Mouse (Mus musculus): ENCODE measurements around the gene Hist2h2ab.
A peak's percentile ranks its signal among the peaks of the same experiment; 100 is the strongest.
"Not testable (repeated sequence)": the region's sequence is repeated elsewhere in the genome, so short reads cannot be mapped to it uniquely, and the experiment has no call there.

The Hist2h2ab gene

GRCm38 (mm10) chr3:96219661-96220130, at the start of gene Hist2h2ab, which contains the start of gene Bola1:
Gene Hist2h2ab, plus strand, starts transcription at chr3:96219865.
Gene Bola1, minus strand, starts transcription at chr3:96219709.
- peak; percentile 65 for DNase-seq (ENCODE audit: low spot score)

- DNase-seq (ENCODE audit: low spot score) = no peak
Observed at GRCm38 (mm10) chr3:96170276-96170675, 49.4 kb upstream of the Hist2h2ab start.

- no peak for DNase-seq (ENCODE audit: low spot score)
Observed at GRCm38 (mm10) chr3:96170976-96171545, 48.6 kb upstream of the Hist2h2ab start.

DNA sequence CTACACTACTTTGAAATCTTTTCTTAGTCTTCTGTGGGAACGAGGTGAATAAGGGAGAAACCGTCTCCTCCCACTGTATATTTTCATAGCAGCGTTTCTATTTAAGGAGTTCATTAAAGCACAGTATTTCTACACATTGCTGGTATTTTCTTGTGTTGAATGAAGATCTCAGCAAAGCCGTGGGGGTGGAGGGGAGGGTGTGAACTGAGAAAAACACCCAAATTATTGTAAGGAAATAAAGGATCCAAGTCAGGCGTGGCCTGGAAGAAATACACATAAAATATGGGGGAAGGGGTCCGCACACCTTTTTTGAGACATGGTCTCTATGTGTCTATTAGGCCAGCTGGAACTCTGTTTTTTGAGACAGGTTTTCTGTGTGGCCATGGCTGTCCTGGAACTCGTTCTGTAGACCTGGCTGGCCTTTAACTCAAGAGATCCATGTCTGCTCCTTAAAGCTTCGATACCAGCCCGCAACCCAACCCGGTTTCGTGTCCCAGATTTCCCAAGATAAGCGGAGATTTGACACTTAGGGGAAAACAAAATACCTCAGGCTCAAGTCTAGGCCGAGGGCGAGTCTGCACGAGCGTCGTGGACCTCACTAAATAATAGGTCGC, 48.0 kb upstream of the Hist2h2ab start:
- DNase-seq (ENCODE audit: low spot score) = no peak

DNA sequence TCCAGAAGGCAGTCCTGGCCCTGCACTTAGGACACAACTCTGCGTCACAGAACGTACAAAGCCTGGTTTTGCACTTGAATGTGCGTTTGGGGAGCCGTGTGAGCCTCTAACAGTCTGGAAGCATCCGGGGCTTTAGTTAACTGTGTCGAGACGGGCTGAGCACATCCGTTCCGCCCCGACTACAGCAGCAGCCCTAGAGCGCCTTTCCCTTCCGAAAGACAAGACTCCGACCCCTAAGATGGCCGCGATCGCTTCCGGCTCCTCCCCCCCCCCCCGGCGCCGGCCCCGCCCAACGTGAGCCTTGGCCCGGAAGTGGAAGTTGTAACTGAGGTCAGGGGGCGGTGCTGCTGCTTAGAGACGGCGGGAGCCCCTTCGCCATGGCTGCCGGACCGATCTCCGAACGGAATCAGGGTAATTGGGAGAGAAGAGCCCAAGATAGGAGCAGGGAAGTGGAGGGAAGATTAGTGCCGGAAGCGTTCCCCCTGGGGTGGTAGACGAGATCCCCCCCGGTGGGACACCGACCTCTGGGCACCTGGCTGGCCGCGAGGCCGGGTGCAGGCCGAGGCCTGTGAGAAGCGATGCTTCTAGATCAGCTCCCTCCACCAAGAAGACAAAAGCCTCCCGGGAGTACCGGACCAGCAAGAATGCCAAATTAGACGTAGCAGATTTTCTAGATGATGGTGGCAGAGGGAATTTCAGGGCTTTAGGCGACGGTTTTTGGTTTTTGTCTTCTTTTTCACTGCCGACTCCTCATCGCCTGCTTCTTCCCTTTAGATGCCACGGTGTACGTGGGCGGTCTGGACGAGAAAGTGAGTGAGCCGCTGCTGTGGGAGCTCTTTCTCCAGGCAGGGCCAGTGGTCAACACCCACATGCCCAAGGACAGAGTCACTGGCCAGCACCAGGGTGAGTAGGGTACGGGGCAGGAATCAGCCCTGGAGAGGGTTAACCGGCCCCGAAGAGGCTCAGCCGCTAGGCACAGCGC, 47.2 kb upstream of the Hist2h2ab start, which contains the start of gene Sf3b4:
Gene Sf3b4 (plus strand): TSS at position 136 of the 982 bp plus-strand sequence.
- DNase-seq (ENCODE audit: low spot score) = peak; percentile 68

- DNase-seq (ENCODE audit: low spot score) = no peak
Observed at GRCm38 (mm10) chr3:96173185-96173584, 46.5 kb upstream of the Hist2h2ab start.

- DNase-seq (ENCODE audit: low spot score) = not testable (repeated sequence)
Observed at GRCm38 (mm10) chr3:96174042-96174441, 45.6 kb upstream of the Hist2h2ab start.

- DNase-seq (ENCODE audit: low spot score) = no peak
Observed at GRCm38 (mm10) chr3:96175251-96175650, 44.4 kb upstream of the Hist2h2ab start.

DNA sequence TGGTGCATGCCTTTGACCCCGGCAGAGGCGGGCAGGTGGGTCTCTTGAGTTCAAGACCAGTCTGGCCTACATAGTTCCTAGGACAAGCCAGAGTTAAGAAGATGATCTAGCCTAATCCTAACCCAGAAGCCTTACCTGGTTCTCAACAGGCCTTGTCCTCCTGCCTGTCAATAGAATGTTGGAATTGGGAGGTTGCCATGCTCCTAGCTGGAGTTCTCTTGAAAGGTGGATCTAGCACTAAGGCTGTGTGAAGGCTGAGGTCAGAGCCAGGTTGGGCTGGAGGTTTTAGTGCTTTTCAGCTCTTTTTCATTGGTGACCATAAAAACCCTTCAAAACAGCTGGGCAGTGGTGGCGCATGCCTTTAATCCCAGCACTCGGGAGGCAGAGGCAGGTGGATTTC, 41.2 kb upstream of the Hist2h2ab start:
- no peak for DNase-seq (ENCODE audit: low spot score)

- no peak for DNase-seq (ENCODE audit: low spot score)
Observed at GRCm38 (mm10) chr3:96178902-96179301, 40.8 kb upstream of the Hist2h2ab start.

DNA sequence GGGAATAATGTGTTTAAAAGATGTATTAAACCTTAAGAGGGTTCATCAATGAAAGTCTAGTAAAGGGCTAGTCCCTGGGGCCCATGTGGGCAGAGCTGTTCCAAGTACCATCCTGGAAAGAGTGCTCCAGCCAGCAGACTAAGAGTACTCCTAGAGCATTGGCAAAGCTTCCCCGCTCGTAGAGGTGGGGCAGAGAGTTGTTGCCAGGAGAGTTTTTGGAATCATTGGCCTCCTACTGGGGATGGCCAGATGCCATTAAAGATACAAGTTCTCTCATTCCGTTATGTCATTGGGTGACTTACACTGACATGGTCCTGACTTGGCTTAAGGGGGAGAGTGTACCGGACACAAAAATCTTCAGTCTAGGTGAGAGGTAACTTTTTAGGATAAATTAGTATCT, 40.1 kb upstream of the Hist2h2ab start:
- no peak for DNase-seq (ENCODE audit: low spot score)

DNA sequence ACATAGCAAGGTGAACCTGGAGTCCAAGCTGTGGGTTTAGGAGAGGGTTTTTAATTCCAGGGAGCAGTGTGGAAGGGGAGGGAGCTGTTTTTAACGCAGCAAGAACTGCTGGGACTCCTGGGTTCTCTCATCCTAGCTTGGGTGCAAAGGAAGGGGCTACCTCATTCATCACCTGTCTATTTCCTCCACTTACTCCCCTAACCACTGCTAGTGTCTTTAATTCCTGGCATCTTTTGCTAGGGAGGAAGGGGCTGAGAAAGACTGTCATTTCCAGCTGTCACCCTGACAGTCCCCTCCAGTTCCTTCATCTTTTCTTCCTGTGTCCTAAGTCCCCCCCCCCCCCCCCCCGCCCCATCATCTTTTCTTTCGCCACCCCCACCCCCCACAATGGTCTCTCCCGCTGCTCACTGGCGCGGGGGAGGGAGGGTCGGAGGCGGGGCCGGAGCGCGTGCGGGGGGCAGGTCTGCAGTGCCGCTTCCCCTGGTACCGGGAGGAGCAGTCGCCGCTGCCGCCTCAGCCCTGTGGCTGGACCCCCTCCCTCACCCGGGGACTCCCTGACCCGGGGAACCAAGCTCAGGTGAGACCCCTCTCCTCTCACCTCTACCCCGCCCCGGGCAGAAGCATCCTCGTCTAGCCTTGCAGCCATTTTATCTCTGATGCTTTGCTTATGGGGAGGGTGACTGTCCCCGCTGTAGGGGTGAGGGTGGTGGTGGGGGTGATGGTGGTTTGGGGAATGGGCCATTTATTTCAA, 38.8 kb upstream of the Hist2h2ab start, which contains the start of gene Sv2a:
Gene Sv2a (plus strand): TSS at position 425 of the 751 bp plus-strand sequence.
- no peak for DNase-seq (ENCODE audit: low spot score)

GRCm38 (mm10) chr3:96181510-96182381, 37.9 kb upstream of the Hist2h2ab start:
- no peak for DNase-seq (ENCODE audit: low spot score)

DNA sequence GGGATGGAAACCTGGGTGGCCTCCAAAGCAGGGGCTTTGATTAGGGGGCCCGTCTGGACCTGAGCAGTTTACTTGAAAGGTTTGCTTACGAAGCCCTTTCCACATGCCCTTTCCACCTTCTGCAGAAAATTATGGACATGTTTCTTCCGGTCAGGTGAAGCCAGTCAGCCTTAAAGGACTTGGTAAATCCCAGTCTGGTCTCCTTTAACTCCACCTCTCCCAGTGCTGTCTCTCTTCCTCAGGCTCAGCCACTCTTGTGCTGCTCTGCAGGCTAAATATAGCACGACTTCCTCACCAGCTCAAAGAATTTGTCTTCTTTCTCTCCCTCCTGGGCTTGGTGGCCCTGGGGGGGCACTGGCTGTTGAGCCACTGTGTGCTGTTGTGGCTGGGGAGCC, 37.3 kb upstream of the Hist2h2ab start:
- no peak for DNase-seq (ENCODE audit: low spot score)

- DNase-seq (ENCODE audit: low spot score) = no peak
Observed at GRCm38 (mm10) chr3:96192977-96193376, 26.7 kb upstream of the Hist2h2ab start.

DNA sequence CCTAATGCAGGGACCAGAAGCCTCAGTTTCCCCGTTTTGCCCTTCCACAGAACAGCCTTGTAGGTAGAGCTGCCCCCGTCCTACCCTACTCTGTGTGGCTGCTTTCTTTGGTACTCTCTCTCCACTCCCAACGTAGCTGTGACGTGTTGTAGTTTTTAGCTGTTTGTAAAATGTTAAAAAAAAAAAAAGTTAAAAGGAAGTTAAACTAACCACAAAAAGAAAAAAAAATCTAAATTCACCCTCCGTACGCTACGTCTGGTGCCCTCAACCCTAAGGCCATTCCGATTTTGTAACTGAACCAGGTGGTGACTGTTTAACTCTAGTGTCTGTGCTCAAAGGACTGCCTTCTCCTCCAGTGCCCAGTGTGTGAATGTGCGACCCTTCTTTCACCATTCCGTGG, 24.7 kb upstream of the Hist2h2ab start:
- DNase-seq (ENCODE audit: low spot score) = no peak

- no peak for DNase-seq (ENCODE audit: low spot score)
Observed at GRCm38 (mm10) chr3:96195616-96196313, 23.9 kb upstream of the Hist2h2ab start.

GRCm38 (mm10) chr3:96196437-96197128, 23.1 kb upstream of the Hist2h2ab start:
- DNase-seq (ENCODE audit: low spot score) = no peak

- peak; percentile 60 for DNase-seq (ENCODE audit: low spot score)
Observed at GRCm38 (mm10) chr3:96197129-96197749, 22.4 kb upstream of the Hist2h2ab start.
